Mouse (Mus musculus) erythroid progenitor cell, adult 5-6 weeks (primary cell): ENCODE data around the gene Prkce. TPM values are rescaled to one million over a fixed set of nuclear protein-coding genes. Genes with fewer than 3 reads are reported as not detected.
A peak's percentile ranks its signal among the peaks of the same experiment; 100 is the strongest.

ENCODE experiments used
- ATAC-seq: replicated peaks from 2 replicates; pipeline ENCODE4 v1.8.0; 2016; ENCODE audit warnings: moderate number of reproducible peaks, mild to moderate bottlenecking, moderate TSS enrichment, inconsistent platforms; ENCODE audit not compliant: poor library complexity, low FRiP score, severe bottlenecking
- total RNA-seq, 2 experiments: library from RNA; stranded (forward) in 1 of 2; stranded (reverse) in 1 of 2; fragments of 150-400 nt in 1 of 2; fragments of 186-747, 209-891 nt in 1 of 2; gene quantifications; 2 replicates each; pipeline versions ENCODE4 v1.2.3 to v1.2.4; 2015 to 2017; ENCODE audit warnings: low replicate concordance in 2 of 2

The Prkce gene
- total RNA-seq, 2 experiments from 2014 or later, result 0.30 to 2.9 TPM

GRCm38 (mm10) chr17:86170164-86170958, 2.8 kb downstream of the Prkce start:
- no peak for ATAC-seq

- ATAC-seq, result no peak
These were observed 7.9 kb downstream of the Prkce start for GRCm38 (mm10) chr17:86175516-86175915.

- ATAC-seq, result no peak
These were observed 9.1 kb downstream of the Prkce start for GRCm38 (mm10) chr17:86176722-86177121.

GRCm38 (mm10) chr17:86183788-86184187, 16.2 kb downstream of the Prkce start:
- no peak for ATAC-seq

- ATAC-seq, result 0 out of 2 replicates have a peak, but pooled peaks have one; percentile 25
These were observed 17.1 kb downstream of the Prkce start for GRCm38 (mm10) chr17:86184552-86185209.

GRCm38 (mm10) chr17:86185584-86185983, 18.0 kb downstream of the Prkce start:
- ATAC-seq, result no peak

GRCm38 (mm10) chr17:86187777-86188176, 20.2 kb downstream of the Prkce start:
- no peak for ATAC-seq

GRCm38 (mm10) chr17:86193979-86194378, 26.4 kb downstream of the Prkce start:
- ATAC-seq, result no peak

GRCm38 (mm10) chr17:86194921-86195320, 27.3 kb downstream of the Prkce start:
- no peak for ATAC-seq

GRCm38 (mm10) chr17:86198496-86199465, 31.2 kb downstream of the Prkce start:
- ATAC-seq, result no peak

- ATAC-seq, result no peak
These were observed 34.4 kb downstream of the Prkce start for GRCm38 (mm10) chr17:86201981-86202380.

GRCm38 (mm10) chr17:86202972-86203371, 35.4 kb downstream of the Prkce start:
- ATAC-seq, result no peak

GRCm38 (mm10) chr17:86203531-86204450, 36.2 kb downstream of the Prkce start:
- ATAC-seq, result no peak

- no peak for ATAC-seq
These were observed 38.7 kb downstream of the Prkce start for GRCm38 (mm10) chr17:86206289-86206688.

GRCm38 (mm10) chr17:86208057-86208820, 40.7 kb downstream of the Prkce start:
- ATAC-seq, result no peak

- ATAC-seq, result no peak
These were observed 41.2 kb downstream of the Prkce start for GRCm38 (mm10) chr17:86208821-86209186.

- ATAC-seq, result no peak
These were observed 42.2 kb downstream of the Prkce start for GRCm38 (mm10) chr17:86209680-86210251.

- ATAC-seq, result no peak
These were observed 44.6 kb downstream of the Prkce start for GRCm38 (mm10) chr17:86212204-86212603.
